Comparison of ENCODE assay signal across 8 mouse cellular contexts in genomic region chr14:30878958-30879571, GRCm38 (mm10). TPM values are rescaled to one million over a fixed set of nuclear protein-coding genes. Genes with fewer than 3 reads are reported as not detected.
A peak's percentile ranks its signal among the peaks of the same experiment; 100 is the strongest.
DNase-seq lines count a peak whose midpoint lies in the region; ATAC-seq and TF ChIP-seq lines count a peak whose summit lies in the region.

Gene Mustn1 (plus strand): TSS chr14:30879200.

- H3K27me3 ChIP-seq in thymus, adult 2 months (ENCODE audit: control insufficient read depth, insufficient read depth, low read length): no peaks in the 10 kb centered on the region

- 89% methylated on average over 11 of the region's 11 CpGs for WGBS in thymus, adult 2 months

- ATAC-seq in activated CD4-positive, CD25-positive, alpha-beta regulatory T cell, adult 4 months: no peak
- no peak for ATAC-seq in erythroblast, adult 5-6 weeks (replicated peaks; ENCODE audit: low FRiP score, poor library complexity, severe bottlenecking)

- no peak within 1 kb of the TSS for H3K27ac ChIP-seq in thymus, adult 2 months (ENCODE audit: control insufficient read depth, insufficient read depth, low read length)

- no peak for TF ChIP-seq POLR2A in thymus, adult 2 months (IDR thresholded peaks at IDR 0.05; ENCODE audit: control insufficient read depth, extremely low read depth, insufficient read depth, low read length, poor library complexity)

- no peaks in the 10 kb centered on the region for H3K4me1 ChIP-seq in thymus, adult 2 months (replicated peaks; ENCODE audit: control insufficient read depth, insufficient read depth, low read length)

- no peak within 1 kb of the TSS for H3K4me3 ChIP-seq in thymus, adult 2 months (ENCODE audit: control insufficient read depth, insufficient read depth, low read length)

- peak; percentile 33 for DNase-seq in urinary bladder, postnatal 14 days (ENCODE audit: low spot score)
- no peak for DNase-seq in urinary bladder, postnatal 25 days (ENCODE audit: low spot score)
- DNase-seq in heart, adult 11 months: peak; percentile 99
- DNase-seq in kidney, postnatal 14 days: peak; percentile 45
- peak; percentile 37 for DNase-seq in right cerebral cortex, postnatal 25 days
- DNase-seq in thymus, adult 2 months: no peak

- no peak for TF ChIP-seq CTCF in thymus, adult 2 months (IDR thresholded peaks at IDR 0.05; ENCODE audit: borderline replicate concordance, control insufficient read depth, extremely low read depth, insufficient read depth, low read length, poor library complexity)

- no peaks in the 10 kb centered on the region for H3K36me3 ChIP-seq in thymus, adult 2 months (ENCODE audit: control insufficient read depth, insufficient read depth, low read length)

RNA-seq across cellular contexts. Expression of gene Mustn1, which starts in this region (rescaled TPM):
- 3.1 TPM in 2 replicates for polyA plus RNA-seq in thymus, adult 2 months (2012; rRNA removed)
- 1 to 10 TPM in 1 of 2 experiments, under 1 TPM in 1; 0.68 to 1.8 TPM for polyA plus RNA-seq in activated CD4-positive, CD25-positive, alpha-beta regulatory T cell, adult 4 months (2017; shearing (Covaris generic))
- total RNA-seq in erythroblast, adult 5-6 weeks (2015; ENCODE audit: low replicate concordance): 1.3 TPM in 1 of 2 replicates, not detected in the other
- total RNA-seq in erythroblast, adult 5-6 weeks (2017; ENCODE audit: low replicate concordance): not detected in 2 replicates

Comparison
In these comparisons a context has a peak if more than half of its experiments do, and no peak if none do; other contexts are left out.
1. DNase-seq: peak in urinary bladder, postnatal 14 days (single experiment), heart, adult 11 months (single experiment), kidney, postnatal 14 days (single experiment) and right cerebral cortex, postnatal 25 days (single experiment); none in urinary bladder, postnatal 25 days (single experiment) and thymus, adult 2 months (single experiment).